Mouse (Mus musculus): ENCODE measurements around the gene Cdk19.
A peak's percentile ranks its signal among the peaks of the same experiment; 100 is the strongest.

Gene Cdk19

DNA sequence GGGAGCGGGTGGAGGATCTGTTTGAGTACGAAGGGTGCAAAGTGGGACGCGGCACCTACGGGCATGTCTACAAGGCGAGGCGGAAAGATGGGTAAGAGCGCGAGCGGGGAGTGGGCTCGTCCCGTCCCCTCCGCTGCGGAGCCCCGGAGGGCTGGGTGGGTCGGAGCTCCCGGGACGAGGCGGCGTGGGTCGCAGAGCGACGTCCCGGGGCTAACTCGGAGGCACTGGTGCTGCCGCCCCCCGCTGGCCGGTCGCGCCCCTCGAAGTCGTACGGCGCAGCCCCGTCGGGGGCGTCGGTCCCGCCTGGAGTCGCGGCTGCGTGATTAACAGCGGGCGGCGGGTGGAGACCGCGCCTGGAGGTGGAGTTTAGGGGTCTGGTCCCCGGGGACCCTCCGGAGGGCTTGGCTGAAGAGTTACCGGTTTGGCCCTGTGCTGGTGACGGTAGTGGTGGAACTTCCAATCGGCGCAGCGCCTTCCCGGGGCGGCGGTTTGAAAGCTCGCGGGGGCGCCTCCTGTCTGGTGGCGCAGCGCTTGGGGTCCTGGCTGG is 10.3 kb downstream of the Cdk19 start:
- DNase-seq (ENCODE audit: low spot score): peak; percentile 16

DNA sequence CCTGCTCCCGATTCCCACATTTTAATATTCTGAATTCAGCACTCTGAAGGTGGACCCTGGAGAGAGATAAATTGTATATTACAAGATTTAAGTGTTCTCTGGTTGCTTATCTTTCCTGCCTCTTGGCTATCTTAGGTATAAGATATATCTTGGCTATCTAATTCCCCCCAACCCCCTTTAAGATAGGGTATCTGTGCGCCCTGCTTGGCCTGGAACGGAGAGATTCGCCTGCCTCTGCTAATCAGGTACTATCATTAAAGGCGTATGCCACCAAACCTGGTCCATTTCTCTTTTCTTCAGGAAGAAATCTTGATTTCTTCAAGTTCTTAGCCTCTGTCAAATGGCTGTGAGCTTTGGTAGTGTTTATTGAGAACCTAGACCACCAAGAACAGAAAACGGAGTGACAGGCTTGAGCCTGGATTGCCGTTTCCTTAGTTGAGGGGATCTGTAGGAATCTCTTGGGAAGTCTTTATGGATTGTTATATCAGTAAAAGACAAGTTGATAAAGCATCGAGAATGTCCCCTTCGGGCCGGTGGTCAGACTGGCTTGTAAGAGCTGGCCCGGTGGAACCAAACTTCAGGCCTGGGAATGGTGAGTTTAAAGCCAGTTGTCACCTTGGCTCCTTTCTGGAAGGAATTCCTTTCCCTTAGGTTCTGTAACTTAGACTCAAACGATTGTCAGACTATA is 11.0 kb downstream of the Cdk19 start:
- DNase-seq (ENCODE audit: low spot score): no peak

DNA sequence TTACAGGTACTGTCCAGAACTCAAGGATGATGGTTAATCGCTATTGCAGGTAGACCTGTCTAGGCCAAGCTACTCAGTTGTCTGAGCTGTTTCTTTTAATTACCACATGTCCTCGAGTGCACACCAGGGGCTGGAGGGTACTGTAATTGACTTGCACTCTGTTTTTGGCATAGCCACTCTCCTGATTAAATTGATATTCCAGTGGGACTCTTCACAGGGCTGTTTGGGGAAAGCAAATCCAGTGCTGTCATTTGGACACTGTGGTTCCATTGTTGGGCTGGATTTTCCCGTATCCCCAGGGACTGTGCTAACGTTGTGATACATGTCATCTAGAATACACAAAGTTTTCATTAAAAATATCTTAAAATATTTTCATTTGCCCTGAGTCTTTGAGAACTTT is 11.8 kb downstream of the Cdk19 start:
- no peak for DNase-seq (ENCODE audit: low spot score)

DNA sequence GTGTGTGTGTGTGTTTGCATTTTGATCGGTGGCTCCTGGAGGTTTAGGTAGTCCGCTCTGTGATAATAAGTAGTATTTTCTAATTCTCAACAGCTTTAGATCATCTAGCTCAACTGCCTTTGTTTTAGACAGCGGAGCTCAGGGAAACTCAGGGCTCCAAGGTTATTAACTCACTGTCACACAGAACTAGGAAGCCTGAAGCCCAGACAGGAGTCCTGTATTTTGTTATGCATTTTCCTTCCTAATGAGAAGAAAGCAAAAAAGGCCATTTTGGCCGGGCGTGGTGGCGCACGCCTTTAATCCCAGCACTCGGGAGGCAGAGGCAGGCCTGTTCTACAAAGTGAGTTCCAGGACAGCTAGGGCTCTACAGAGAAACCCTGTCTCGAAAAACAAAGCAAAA is 14.7 kb downstream of the Cdk19 start:
- no peak for DNase-seq (ENCODE audit: low spot score)

DNA sequence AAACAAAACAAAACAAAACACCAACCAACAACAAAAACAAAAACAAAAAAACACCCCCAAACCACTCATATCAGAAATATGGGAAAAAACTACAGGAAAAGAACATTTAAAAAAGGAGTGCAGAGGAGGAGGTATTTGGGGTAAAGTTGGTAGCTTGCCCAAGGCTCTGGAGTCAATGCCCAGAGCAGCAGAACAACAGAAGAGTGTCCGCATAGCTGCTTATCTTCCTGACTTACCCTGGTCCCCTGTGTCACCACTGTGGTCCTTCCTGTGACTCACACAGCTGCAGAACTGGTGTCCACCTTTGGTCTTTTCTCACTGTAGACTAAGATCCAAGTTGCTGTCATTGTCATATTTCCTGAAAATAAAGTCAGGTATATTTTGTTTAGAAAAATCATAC is 15.2 kb downstream of the Cdk19 start:
- no peak for DNase-seq (ENCODE audit: low spot score)

DNA sequence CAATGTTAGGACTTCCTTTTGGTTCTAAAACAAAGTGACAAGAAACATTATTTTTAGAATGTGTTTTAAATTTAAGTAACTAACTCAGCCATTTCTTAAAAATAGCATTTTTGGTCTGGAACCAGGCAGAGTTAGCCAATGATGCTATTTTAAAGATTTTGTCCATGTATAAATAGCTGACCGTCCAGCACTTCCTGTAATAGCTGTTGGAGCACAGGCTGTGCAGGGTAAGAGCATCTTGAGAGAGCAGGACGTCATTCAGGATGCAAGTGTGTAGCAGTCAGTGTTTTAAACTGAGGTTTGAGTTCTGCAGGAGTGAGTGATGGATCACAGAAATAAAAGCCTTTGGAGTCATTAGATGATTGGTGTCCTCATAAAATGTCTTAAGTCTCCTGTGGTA is 18.8 kb downstream of the Cdk19 start:
- no peak for DNase-seq (ENCODE audit: low spot score)

DNA sequence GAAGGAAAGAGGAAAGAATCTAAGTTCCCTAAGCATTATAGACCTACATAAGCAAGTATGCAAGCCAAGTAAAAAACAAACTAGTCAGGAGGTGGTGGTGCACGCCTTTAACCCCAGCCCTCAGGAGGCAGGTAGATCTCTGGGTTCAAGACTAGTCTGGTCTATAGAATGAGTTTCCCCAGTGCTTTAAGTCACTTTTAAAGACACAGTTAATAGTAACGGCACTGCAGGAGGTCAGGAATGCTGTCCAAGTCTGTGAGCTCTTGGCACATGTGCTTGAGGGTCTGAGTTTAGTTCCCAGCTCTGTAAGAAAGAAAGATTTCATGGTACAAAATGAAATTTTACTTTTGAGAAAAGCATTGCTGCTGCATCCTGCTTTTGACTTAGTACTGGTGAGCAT is 19.8 kb downstream of the Cdk19 start:
- no peak for DNase-seq (ENCODE audit: low spot score)

DNA sequence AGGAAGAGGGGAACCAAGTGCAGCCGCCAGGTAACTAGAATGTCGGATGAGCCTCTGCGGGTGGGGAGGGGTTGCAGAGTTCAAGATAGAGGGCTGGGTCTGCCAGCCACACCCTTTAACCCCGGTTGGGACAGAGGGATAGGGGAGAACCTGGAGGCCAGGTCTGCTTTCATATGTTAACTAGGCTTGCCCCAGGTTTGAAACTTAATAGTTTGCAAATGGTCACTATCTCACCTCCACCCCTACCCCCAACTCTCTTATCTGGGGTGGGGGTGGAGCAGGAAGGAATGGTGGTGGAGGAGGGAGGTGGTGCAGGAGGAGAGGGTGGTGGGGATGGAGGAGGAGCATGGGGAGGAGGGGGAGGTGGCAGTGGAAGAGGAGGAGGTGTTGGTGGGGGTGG is 23.6 kb downstream of the Cdk19 start:
- DNase-seq (ENCODE audit: low spot score): no peak

DNA sequence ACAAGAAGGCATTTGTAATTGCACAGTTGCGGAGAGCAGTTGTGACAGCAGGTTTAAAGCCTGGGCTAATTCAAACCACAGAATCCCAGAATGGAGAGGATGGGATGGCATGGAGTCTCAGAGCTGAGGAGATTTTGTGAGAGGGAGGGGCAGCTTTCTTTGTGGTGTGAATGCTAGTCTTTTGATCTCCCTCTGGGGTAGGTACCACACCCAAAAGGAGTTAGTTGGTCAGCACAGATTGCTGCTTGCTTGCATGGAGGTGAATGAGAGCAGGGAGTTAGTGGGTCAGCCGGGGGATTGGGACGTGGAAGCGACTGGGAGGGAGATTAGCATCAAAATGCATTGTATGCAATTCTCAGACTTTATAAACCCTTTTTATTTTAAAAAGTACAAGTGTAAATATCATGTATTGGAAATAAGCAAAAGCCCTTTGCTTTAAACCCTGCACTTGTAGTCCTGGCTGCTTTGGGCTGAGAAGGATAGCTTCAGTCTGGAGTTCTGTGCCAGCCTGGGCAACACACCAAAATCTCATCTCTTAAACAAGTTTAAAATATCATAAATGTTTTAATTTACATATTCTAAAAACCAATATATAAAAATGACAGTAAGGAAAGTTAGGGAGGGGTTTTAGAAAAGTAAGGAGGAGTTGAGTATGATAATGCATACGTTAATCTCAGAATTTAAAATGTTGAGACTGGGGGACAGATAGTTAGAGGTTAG is 25.4 kb downstream of the Cdk19 start:
- DNase-seq (ENCODE audit: low spot score): no peak

DNA sequence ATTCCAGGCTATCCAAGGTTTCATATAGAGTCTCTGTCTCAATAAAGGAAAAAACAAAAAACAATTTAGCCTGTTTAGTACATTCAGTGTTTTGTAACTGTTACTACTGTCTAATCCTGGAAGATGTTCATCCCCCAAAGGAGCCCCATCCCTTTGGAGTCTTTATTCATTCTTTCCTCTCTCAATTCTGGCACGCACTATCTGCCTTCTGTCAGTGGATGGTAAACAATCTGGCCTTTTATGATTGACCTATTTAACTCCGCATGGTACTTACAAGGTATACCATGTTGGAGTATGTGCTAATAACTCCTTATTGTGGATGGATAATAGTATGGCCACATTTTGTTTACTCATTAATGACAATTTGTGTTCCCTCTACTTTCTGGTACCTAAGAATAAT is 26.6 kb downstream of the Cdk19 start:
- no peak for DNase-seq (ENCODE audit: low spot score)

DNA sequence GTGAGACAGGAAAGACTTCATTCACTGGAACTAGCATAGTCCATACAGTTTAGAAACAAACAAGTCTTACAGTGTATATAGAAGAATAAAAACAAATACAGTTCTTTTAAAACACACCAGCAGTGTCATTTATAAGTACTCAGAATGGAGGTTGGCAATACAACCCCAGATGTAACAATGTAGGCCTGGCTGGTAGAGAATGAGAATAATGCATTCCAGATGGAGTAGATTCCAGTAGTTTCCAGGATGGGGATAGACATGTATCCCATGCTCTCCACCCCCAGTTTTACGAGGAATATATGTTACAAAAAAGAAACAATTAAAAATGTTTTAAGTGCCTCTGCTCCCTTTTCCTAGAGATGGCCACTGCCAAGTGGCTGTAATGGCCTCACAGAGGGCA is 29.2 kb downstream of the Cdk19 start:
- DNase-seq (ENCODE audit: low spot score): no peak

DNA sequence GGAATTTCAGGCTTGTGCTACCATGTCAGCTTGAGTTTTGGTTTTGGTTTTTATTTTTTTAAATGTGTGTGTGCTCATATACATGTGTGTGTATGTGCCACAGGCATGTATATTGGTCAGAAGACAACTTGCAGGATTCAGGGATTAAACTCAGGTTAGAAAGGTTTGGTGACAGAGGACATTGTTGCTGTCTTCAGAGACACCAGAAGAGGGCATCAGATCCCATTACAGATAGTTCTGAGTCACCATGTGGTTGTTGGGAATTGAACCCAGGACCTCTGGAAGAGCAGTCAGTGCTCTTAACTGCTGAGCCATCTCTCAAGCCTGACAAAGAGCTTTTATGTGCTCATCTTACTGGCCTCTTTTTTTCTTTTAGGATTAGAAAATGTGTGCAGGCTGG is 30.8 kb downstream of the Cdk19 start:
- no peak for DNase-seq (ENCODE audit: low spot score)

DNA sequence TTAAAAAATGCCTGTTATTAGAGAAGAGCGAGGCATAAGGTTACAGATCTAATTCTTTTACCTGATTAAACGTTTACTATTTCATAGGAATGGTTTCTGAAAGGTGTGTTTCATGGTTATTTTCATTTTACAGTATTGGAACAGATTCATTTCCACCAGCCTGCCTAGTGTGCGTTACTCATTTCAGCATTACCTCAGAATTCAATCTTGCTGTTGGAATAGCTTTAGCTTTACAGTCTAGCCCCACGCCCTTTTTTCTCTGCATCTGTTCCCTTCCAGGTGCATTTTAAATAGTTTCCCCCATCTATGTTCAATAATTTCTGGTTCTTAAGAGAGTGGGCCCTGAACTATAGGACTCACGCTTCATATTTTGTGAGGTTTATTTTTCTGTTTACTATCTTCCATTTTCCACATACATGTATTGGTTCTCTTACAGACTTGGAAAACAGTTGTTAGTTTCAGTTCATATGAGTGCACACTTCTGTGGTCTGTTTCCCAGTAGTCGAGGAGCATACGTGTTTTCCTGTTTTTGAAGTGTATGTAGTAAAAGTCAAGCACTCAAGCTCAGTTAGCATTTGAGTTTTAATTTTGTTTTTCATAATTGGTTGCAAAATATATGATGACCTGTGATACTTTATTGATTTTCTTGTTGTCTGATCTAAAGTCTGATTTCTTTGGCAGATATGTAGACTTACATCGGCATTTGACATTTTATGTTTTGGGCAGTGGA is 32.0 kb downstream of the Cdk19 start:
- no peak for DNase-seq (ENCODE audit: low spot score)

DNA sequence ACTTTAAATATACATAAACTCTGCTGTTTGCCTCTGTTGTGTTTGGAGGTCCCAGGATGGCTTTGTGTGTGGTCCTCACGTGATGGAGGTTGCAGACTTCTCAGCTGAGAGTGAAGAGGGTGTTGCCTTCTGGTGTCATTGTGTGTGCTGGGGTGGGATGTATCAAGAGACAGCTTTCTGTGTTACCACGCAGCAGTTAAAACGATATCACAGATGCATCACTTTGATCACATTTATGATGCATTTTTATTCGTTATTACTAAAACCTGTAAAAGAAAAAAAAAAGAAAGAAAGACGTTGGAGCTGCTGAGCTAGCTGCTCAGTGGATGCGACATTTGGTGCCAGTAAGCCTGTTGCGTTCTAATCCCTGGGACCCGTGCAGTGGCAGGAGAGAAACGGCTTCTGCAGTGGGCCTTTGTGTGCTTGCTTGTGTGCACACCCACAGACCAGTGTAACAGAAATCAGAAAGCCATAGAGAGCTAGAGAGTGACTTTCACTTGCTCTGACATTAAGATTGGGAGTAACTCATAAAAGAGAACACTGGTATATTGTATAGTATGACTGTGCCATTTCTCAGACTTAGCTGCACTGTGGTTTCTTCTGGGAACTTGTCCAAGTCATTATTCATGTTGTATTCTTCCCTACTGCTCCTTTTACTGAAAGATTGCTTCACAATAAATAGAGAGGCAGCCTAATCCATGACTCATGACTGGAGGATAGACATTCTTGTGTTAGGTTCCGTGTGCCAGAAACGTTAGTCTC is 32.7 kb downstream of the Cdk19 start:
- no peak for DNase-seq (ENCODE audit: low spot score)

DNA sequence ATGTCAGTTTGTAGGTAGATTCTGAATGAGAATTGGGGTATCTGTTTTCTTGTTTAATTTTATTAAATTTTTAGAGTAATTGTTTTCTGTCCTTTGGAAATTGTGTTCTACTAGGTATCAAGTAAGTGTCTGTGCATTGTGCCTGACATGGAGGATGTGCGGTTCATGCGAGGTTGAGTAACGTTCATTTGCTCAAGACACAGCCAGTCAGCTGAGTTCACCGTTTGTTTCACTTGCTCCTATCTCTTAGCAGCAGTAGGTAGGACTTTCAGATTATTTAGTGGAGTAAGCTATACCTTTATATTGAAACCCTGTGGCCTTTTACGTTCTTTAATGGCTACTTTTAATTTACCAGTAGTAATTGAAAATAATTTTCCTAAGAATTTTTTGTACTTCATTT is 34.4 kb downstream of the Cdk19 start:
- no peak for DNase-seq (ENCODE audit: low spot score)

DNA sequence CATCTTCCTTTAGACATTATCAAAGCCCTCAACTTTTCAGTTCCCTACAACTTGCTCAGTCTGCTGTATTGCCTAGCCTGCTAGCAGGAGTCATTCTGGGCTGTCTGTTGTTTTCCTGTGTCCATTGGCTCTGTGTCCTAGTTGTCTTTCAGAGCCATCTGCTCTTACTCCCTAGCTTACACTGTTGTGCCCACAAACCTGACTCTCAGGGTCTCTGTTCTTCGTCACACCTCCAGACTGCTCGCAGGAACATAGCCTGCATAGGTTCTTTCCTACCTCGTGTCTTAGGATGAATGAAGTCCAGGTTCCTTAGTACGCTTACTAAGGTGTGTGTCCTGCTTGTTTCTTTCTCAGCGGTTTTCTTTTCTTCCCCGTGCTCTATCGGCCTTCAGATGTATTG is 35.5 kb downstream of the Cdk19 start:
- no peak for DNase-seq (ENCODE audit: low spot score)

DNA sequence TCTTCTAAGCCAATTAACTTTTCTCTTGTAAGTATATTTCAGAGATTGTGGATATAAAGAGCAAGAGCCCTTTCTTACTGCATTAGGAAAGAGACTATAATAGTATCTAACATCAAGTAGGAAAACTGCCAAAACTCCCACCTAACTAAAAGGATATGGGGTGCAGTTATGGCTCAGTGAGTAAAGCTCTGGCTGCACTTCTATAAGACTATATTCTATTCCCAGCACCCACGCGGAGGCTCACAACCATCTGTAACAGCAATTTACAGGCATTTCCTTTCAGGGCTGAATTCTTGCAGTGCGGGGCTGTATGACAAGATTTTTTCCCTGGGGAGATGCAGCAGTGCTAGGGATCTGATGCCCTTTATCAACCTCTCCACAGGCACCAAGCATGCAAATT is 36.9 kb downstream of the Cdk19 start:
- DNase-seq (ENCODE audit: low spot score): no peak

DNA sequence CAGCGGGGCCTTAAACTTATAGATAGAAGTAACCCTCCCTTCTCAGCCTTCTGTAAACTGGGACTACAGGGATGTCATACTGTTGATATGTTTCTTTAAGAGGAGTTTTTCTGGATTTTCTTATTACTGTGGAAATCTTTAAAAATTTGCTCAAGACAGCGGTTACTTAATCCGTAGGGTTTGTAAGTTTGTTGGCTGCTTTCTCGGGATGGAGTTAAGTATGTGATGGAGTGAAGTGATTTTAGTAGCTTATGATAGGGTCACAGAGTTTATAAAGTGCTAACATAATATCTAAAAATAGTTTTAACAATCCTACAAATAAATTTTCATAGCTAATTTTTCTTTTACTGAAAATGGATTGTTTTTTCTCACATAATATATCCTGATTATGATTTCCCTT is 38.9 kb downstream of the Cdk19 start:
- no peak for DNase-seq (ENCODE audit: low spot score)

DNA sequence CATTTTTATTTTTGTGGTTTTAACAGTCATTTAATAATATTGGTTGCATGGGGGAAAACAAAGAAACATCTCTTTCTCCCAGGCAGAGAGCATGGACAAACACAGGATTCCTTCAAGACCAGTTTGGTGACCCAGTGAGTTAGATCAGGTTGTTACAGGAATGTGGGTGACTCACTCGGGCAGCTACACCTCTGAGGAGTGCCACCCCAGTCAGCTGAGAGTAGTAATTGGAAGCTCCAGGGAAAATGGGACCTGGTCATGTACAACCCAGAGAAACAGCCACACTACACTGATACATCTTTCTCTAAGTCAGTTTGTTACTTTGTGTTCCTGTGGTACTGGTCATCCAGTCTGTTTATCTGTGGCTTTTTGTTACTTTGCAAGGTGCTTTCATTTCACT is 40.3 kb downstream of the Cdk19 start:
- DNase-seq (ENCODE audit: low spot score): no peak

DNA sequence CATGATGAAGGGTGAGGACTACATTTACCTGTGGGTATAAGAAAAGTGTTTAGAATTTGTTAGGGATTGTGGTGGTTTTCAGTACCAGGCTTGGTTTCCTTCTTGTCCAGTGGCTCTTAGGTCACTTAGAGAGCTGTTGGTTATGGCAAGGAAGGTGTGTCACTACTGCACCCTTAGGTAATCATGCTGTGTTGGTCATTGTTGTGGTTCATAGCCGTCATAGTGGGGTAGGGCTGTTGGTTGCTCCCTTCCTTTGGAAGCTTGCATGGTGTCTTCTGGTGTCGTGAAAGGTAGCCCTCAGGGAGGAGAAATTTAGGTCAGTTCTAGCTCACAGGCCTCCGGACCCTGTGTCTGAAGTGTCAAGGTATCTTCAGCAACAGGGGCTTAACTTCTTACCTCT is 46.0 kb downstream of the Cdk19 start:
- DNase-seq (ENCODE audit: low spot score): no peak

DNA sequence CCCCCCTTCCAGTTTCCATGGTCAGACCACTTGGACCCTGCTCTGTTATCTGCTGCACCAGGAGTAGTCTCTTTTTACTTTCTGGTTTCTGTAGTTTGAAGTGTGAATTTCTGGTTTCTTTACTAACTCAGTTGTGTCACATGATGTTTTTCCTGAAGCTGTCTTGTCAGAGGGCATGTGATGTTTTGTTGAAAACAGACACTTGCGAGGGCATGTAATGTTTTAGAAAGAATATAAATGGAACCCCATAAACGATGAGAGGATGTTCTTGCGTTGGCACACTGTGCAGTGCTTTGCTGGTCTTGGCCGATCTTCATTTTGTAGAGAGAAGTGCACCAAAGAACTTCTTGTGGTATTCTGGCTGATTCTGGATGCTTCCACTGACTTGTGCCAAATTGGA is 46.8 kb downstream of the Cdk19 start:
- no peak for DNase-seq (ENCODE audit: low spot score)

DNA sequence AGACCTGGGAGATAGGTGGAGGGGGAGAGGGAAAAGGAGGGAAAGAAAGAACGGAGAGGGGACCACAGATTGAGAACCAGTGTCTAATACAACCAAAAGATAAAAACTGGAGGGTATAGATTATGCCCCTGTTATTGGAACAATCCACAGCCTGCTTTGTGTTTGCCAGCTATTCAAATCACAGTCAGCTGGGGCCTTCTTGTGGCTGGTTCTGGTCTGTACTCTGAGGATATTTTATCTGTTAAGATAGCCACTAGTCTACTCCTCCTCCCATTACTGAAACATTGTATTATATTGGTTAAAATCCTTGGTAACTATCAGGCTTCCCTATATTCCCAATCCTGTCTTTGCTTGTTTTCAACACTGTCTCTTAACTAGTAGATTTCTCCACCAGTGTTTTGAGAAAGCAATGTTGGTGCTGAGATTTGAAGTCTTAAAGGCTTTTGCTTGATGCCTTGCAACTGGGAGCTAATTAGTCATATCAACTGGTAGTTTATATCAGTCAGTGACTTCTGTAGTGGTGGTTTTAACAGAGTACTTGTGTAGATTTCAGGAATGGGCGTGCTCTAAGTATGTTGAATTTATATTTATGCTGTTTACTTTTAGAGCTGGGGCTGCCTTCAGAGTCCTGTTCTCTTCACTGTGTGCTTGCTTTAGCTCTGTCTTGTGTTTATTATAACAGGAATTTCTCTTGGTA is 54.2 kb downstream of the Cdk19 start:
- no peak for DNase-seq (ENCODE audit: low spot score)

Measured in urinary bladder, postnatal 10 days (tissue).